Comparison of ENCODE assay signal across 15 mouse cellular contexts in the genomic region with DNA sequence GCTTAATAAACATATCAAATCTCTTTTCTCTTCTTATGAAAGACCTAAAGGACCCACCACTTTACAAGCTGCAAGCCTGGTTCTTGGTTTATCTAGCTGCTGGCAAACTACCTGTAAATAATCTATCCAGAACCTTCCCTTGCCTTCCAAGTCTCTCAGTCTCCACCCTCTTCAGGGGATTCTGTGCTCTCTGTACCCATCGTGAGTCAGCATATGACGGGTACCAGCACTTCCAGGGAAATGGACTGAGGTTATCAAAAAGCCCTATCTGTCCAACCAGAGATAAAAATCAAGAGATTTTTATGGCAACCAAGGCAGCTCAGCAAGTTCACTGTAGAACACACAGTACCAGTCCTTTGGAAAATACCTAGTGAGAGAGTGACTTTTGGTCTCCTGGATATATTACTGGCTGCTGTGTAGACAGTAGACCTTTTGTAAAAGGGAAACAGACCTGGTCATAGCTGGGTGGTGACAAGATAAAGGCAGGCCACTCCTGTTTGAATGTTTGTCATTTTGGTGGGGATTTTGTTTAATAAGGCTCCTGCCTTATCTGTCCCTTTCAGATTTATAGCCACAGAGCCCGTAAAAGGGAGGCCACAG.
"Had no signal": no experiment of that assay in that cellular context is flagged by ENCODE, and none has a peak within 500 bp of the region (broad histone marks: within the 10 kb centered on the region; RNA-seq: fewer than 3 reads in every experiment).

No protein-coding gene starts in this region.

- H3K4me3 ChIP-seq: limb, embryonic 13.5 days; liver, embryonic 15.5 days; megakaryocyte, embryonic 14.5 days; midbrain, embryonic 15.5 days had no signal

- H3K9me3 ChIP-seq: limb, embryonic 13.5 days; liver, embryonic 15.5 days; megakaryocyte, embryonic 14.5 days; midbrain, embryonic 15.5 days had no signal

- H3K4me1 ChIP-seq: limb, embryonic 13.5 days; midbrain, embryonic 15.5 days had no signal

- H3K4me2 ChIP-seq: limb, embryonic 13.5 days; liver, embryonic 11.5 days; liver, embryonic 15.5 days; lung, embryonic 14.5 days; midbrain, embryonic 11.5 days; midbrain, embryonic 15.5 days had no signal

- H3K9ac ChIP-seq: limb, embryonic 13.5 days; liver, embryonic 15.5 days; lung, embryonic 14.5 days; midbrain, embryonic 15.5 days had no signal

- H3K27ac ChIP-seq: limb, embryonic 13.5 days; liver, embryonic 15.5 days; midbrain, embryonic 15.5 days had no signal

- H3K27me3 ChIP-seq: limb, embryonic 13.5 days; liver, embryonic 15.5 days; megakaryocyte, embryonic 14.5 days; midbrain, embryonic 15.5 days had no signal

- H3K36me3 ChIP-seq: limb, embryonic 13.5 days; liver, embryonic 15.5 days; midbrain, embryonic 15.5 days had no signal

- ATAC-seq: inflammation-experienced regulatory T-cells, adult 6 months; midbrain, embryonic 15.5 days had no signal

- DNase-seq: kidney, postnatal 10 days; left cerebral cortex, postnatal 4 days; lung, embryonic 14.5 days; lung, postnatal 10 days; lung, postnatal 4 days; right cerebral cortex, postnatal 14 days; thymus, adult 18-20 months; thymus, postnatal 14 days had no signal
